Mouse (Mus musculus): ENCODE results near the gene Grb2.

Gene Grb2

DNA sequence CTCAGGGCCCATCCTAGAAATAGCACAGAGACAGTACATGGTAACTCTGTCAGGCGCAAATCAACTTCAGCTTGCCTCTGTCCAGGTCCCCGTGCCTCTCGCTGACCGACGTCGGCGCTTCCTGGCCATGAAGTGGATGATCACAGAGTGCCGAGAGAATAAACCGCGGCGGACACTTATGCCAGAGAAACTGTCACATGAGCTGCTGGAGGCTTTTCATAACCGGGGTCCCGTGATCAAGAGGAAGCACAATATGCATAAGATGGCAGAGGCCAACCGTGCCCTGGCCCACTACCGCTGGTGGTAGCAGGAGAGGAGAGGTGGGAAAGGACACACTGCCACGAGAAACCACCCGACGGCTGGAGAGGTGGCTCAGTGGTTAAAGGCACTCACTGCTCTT lies 101.7 kb downstream of the Grb2 start:
- DNase-seq (ENCODE audit: low spot score): no peak

DNA sequence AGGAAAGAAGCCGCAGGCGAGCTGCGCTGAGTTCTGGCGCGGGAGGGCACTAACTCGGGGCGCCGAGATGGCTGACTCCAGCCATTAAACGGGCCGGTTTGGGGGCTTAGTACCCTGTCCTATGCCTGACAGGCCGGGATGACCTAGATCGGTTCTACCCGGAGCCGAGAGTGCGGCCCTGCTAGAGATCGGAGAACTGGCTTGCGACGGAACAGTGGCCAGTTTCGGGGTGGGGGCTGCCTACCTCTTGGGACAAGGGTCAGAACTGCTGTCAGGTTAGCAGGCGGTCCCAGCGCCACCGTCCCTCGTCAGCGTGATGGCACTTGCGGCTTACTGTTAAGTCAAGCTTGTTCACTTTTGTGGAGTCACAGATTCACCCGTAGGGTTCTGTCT lies 104.1 kb downstream of the Grb2 start:
- peak; percentile 26 for DNase-seq (ENCODE audit: low spot score)

DNA sequence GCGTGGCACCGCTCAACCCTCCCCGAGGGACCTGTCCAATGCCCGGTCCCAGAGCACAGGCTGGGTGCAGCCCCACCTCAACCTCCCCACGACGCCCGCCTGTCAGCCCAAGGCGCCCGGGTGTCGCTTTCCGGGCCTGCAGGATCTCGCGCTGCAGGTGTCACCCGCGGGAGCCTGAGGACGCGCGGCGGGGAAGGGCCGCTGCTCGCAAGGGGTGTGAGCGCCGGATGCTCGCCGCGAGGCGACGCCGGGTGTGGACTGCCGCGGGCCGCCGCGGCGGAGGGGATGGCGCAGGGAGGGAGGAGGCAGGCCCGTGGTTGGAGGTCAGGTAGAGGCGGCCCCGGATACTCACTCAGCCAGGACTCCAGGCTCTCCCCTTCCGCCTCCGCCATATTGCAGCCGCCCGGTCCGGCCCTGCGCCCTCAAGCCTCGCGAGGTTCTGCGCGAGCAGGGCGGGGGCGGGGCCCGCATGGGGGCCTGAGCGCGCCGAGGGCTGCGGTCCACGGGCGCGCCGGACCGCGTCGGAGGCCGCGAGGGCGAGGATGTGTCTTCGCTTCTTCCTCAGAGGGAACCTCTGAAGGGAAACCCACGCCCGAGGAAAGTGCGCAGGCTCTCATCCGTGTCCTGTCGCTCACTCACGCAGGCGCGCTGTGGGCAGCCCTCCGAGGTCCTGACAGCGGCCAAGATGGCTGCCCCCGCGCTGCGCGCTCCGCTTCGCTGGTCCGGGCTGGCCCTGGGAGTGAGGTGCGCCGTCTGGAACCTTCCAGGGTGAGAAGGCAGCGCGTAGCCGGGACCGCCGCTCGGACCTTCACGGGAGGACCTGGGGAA lies 104.7 kb downstream of the Grb2 start, which contains the start of the genes Mrps7 and Gga3:
Gene Mrps7, plus strand, starts transcription at position 450 of the 828 bp plus-strand sequence.
Gene Gga3, minus strand, starts transcription at position 576 of the 828 bp plus-strand sequence.
- DNase-seq (ENCODE audit: low spot score): peak; percentile 84

DNA sequence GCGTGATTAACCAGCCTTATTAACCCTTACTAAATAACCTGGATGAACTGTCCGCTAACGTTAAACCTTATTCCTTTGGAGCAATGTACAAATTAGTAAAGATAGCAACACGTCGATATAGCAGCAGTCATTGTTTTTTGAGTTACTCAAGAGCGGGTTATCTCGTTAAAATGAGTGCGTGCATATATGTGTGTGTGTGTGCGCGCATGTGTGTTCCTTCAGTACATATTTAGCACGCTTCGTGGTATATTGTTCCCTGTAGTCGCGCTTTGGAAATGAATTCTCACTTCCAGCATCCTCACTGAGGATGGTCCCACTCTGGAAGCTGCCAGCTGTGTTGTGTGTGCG lies 105.3 kb downstream of the Grb2 start:
- DNase-seq (ENCODE audit: low spot score): peak; percentile 33

DNA sequence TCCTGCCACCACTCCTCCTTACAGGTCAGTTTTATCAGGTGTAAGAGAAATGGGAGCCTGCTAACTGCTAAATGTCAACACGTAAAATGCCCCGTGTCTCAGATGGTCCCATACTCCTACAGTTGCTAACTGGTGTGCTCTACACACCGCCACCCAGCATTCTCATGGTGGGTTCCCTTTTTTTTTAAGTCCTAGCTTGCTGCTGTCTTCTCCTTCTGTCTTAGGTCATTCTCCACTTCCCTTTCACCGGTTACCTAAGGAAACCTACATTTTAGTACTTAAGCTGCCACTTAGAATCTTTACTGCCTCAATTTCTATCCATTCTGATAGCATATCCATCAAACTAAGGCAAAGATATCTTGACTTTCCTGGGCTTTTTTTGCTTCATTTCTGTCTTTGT lies 107.2 kb downstream of the Grb2 start:
- no peak for DNase-seq (ENCODE audit: low spot score)

DNA sequence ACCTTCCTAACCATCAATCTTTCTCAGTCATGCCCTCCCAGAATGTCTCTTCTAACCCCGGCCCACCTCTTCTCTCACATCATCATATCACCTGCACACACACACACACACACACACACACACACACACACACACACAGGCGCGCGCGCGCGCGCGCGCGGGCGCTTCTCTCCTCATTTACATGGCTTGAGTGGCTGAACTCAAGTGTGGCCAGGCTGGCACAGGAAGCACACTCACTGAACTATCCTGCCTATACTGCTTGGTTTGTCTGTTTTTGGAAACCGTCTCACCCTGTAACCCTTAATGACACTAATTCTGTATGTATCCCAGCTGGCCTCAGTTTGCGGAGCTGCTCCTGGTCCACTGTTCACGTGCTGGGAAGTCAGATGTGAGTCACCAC lies 107.7 kb downstream of the Grb2 start:
- no peak for DNase-seq (ENCODE audit: low spot score)

DNA sequence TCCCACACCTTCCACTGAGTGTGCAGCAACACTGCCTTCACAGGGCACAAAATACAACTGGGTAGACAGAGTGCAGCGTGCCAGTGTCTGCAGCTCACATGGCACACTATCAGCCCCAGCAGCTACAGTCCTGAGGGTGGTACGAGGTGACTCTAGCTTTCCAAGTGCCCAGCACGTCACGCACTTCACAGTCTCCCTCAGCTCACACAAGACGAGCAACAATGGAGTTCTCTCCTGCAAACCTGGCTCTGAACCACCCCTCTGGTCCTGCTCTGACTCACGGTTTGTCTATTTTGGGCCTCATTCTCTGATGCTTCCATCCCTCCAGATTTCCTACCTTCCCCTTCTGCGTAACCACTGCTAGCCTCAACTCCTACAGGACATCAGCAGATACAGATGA lies 108.7 kb downstream of the Grb2 start:
- no peak for DNase-seq (ENCODE audit: low spot score)

DNA sequence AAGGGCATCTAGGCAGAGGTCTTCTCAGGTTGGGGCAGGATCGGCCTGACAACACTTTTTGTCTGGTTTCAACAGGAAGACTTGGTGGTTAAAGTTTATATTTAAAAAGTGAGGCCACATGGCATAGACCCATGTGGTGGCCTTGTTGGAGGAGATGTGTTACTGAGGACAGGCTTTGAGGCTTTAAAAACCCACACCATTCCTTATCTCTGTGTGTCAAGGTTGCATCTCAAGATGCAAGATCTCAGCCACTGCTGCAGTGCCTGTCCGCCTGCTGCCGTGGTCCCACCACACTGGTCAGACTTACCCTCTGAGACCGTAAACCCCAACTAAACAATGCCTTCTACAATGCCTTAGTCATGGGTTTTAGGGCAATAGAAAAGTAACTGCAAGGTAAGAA lies 110.1 kb downstream of the Grb2 start:
- DNase-seq (ENCODE audit: low spot score): no peak

DNA sequence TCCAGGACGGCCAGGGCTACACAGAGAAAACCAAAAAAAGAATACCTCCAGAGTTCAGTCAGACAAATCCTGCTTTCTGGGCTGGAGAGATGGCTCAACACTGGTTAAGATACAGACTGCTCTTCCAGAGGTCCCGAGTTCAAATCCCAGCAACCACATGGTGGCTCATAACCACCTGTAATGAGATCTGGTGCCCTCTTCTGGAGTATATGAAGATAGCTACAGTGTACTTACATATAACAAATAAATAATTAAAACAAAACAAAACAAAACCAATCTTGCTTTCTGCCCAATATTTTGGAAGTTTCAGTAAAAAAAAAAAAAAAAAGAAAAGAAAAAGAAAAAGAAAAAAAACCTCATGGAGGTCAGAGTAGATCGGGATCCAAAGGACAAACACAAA lies 113.2 kb downstream of the Grb2 start:
- DNase-seq (ENCODE audit: low spot score): no peak

All from c-Kit-positive CD71-positive TER-119-positive erythroid progenitor cells, embryonic 14.5 days (primary cell).